Mouse (Mus musculus) fat pad, adult 2 months (tissue): ENCODE measurements around the gene Tab1.

Source experiments
- DNase-seq: peaks from one replicate; pipeline ENCODE4 v3.0.0-alpha.2; 2011; ENCODE audit warnings: low read depth, low spot score; ENCODE audit errors: extremely low read depth

The Tab1 gene

DNA sequence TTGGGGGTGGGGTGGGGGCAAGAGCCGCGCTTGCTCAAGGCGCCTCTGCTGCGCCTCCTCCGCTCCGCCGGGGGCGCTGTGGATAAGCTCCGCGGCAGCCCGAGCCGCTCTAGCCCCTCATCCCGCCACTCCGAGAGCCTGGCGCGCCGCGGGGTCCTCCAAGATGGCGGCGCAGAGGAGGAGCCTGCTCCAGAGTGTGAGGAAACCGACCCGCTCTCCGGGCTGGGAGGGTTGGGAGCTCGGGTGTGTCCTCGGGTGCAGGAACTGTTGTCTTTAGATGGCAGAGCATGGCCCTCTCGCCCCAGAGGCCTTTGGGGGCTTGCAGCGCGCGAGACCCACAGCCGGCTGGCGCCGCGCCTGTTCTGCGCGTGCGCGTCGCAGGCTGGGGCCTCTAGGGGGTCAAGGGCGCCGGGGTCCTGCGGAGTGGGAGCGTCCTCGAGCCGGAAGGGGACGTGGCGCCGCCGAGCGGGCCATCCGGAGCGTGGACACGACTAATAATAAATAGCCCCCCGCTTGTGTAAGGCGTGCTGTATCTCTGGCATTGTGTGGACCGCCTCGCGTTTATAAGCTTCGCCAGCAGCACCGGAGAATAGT is at the start of gene Tab1:
Tab1 (plus strand) TSS at position 135 of the 594 bp plus-strand sequence.
- no peak for DNase-seq

DNA sequence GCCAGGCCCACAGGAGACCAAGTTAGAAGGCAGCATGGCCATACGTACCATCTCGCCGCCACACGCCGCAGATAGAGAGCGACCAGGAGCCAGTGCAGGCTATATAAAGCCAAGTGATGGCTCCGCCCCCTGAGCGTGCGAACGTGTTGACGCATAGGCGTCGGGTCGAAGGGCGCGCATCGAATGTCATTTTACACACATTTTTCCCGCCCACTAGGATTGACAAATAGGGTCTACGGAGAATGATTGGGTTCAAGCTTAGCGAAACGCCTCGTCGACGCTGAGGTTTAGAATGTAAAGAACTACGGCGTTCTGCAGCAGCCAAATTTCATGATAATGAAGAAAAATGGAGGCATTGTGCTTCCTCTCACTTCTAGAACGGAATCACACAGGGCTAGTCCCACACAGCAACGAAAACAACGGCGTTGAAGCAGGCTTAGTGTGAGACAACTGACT is 49.6 kb upstream of the Tab1 start:
- DNase-seq, result peak; percentile 97

GRCm38 (mm10) chr15:80083740-80084139 is 49.2 kb upstream of the Tab1 start:
- no peak for DNase-seq

DNA sequence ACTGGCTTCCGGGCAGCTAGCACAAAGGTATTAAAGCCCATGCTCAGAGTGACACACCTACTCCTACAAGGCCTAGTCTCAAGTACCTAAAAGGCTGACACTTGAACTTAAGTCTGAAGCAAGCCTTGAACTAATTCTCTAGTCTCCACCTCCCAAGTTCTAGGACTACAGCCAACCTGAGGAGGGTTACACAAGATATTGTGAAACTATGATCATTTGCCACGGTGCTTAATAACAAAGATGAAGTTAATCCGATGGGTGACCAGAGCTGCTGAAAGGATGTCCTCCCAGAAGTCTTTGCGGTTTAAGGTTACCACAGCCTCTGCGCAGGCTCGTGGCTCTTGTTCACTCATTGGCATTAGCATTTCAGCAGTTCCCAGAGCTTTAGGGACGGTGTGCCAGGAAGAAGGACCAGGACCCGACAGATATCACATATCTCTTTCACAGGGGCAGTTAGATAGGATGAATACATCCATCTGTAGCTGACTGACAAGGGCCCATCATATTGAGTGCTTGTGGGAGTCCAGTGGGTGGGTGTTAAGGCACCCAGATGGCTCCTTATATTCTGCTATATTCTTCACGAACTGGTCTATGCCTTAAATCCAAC is 45.4 kb upstream of the Tab1 start:
- DNase-seq, result peak; percentile 92

DNA sequence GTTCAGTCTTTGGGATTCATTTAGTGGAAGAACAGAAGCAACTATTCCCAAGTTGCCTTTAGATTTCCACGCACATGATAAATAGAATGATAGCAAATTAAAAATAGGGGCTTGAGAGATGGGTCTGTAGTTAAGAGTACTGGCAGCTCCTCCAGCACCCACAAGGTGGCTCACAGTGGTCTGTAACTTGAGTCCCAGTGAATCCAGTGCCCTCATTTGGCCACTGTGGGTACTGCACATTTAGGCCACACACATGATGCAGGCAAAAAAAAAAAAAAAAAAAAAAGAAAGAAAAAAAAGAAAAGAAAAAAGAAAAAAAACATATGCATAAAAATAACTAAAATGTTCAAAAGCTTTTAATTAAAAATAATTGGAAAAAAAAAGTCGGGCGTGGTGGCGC is 44.3 kb upstream of the Tab1 start:
- DNase-seq, result no peak

GRCm38 (mm10) chr15:80090155-80090554 is 42.8 kb upstream of the Tab1 start:
- DNase-seq, result no peak

GRCm38 (mm10) chr15:80090741-80091120 is 42.2 kb upstream of the Tab1 start:
- no peak for DNase-seq

- DNase-seq, result no peak
Observed at GRCm38 (mm10) chr15:80091121-80091955, 41.6 kb upstream of the Tab1 start, which contains the start of the genes Syngr1 and Rpl3. Gene Syngr1, plus strand, starts transcription at chr15:80091334. Gene Rpl3, minus strand, starts transcription at chr15:80091868.

GRCm38 (mm10) chr15:80092041-80092441 is 40.9 kb upstream of the Tab1 start:
- DNase-seq, result no peak

- no peak for DNase-seq
Observed at GRCm38 (mm10) chr15:80092599-80092998, 40.3 kb upstream of the Tab1 start.

DNA sequence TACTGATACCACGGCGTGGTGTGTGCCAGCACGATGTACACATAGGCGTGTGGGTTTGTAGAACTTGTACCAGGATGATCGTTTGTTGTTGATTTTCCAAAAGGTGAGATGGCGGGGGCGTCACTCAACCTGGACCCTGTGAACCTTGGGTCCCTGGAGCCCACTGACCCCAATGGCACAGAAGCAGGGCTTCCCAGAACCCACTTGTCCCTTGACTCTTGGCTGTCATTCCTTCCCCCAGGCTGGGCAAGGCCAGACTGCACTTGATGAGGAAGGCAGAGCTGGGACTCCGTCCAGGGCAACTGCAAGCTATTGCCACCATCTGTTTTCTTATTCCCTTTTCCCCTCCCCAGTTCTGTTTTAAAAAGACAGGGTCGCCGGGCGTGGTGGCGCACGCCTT is 38.7 kb upstream of the Tab1 start:
- DNase-seq, result no peak

- peak; percentile 79 for DNase-seq
Observed at GRCm38 (mm10) chr15:80095596-80095995, 37.3 kb upstream of the Tab1 start.

DNA sequence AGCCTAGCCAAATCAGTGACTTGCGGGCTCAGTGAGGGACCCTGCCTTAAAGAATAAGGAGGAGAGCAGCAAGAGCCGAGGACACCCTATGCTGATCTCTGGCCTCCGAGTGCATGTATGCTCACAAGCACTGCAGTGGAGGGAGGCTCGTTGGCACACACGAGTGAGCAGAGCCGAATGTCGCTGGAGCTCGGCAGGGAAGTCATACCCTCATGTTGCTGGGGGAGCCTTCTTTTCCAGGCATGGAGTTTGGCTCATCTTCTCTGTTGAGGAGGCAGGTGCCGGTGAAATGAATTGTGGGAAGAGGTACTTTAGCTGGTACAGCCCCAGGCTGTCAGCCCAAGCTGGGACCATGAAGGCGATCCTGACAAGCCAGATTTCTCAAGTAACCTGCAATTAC is 36.5 kb upstream of the Tab1 start:
- DNase-seq, result no peak

DNA sequence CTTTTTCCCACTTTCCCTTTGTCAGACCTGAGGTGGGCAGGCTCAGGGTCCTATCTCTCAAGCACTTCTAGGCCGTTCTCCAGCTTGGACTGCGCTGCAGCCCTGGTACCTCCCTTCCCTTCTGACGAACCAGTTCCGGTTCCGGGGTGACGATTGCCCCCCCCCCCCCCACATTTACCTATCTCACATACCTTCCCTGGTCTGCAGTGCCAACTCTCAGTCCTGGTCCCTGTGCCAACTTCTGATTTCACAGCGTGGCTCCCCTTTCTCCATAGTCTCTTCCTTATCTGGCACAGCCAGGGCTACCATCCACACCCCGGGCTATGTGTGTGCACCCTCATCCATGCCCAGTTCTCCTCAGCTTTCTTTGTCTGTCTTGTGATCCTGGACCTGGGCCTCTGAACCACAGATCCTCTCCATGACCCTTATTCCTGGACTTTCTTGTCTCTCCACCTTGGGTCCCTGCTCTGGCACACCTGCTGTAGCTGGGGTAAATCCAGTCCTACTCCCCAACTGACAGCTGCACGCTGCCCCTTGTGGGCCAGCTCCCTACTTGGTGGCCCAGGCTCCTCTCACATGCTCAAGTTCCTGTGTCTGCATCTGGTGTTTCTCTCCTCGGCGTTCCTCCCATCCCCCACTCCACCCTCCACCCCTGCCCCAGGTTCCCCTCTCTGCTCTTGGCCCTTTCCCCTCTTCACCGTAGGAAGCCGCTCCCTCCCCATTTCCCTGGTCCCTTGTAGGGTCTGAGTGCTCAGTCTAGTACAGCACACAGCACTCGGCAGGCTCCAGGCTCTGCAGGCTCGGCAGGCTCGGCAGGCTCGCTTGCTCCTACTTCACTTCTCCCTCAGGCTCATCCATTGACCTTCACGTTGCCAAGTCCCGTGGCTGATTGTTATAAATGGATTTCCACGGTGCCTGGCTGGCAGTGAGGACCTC is 35.7 kb upstream of the Tab1 start:
- DNase-seq, result no peak

GRCm38 (mm10) chr15:80097999-80098461 is 34.9 kb upstream of the Tab1 start:
- no peak for DNase-seq

- no peak for DNase-seq
Observed at GRCm38 (mm10) chr15:80098809-80099208, 34.1 kb upstream of the Tab1 start.

GRCm38 (mm10) chr15:80099477-80099876 is 33.5 kb upstream of the Tab1 start:
- no peak for DNase-seq

GRCm38 (mm10) chr15:80100196-80100595 is 32.7 kb upstream of the Tab1 start:
- DNase-seq, result no peak

DNA sequence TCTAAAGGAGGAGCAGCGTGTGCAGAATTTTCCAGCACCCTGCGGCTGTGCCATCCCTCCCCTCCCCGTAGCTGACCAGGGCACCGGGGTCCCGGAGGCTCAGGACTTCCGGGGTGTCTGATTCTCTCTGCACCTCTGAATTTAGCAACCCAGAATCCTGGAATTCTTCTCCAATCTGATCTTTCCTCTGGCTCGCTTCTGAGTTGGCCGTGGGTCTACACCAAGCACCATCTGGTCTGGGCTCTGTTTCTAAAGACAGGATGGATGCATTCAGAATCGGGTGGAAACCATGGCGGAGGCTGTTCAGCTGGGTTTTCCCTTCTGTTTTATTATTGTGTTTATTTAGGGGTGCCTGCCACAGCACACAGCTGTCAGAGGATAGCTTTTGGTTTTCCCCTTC is 32.1 kb upstream of the Tab1 start:
- DNase-seq, result no peak

DNA sequence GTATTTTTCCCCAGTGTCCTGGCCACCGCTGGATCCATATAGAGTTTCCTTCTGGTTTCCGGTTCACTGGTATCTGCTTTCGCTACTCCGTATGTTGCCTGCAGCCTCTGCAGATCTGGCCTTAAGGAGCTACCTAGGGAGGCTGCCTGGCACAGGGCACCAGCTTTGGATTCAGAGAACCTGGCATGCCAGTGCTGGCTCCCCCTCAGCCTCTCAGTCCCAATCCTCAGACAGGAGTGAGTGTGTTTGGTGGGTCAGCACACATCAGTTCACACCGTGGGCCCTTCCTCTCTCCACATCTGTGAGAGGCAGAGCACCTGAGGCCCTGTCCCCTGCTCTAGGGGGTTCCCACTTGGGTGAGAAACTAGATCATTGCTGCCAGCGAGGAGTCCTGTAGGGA is 31.4 kb upstream of the Tab1 start:
- DNase-seq, result no peak

GRCm38 (mm10) chr15:80102495-80102894 is 30.4 kb upstream of the Tab1 start:
- no peak for DNase-seq
